Mouse (Mus musculus): ENCODE results near the gene Tubb4a. TPM values are rescaled to one million over a fixed set of nuclear protein-coding genes. Genes with fewer than 3 reads are reported as not detected.
"Not testable (repeated sequence)": the region's sequence is repeated elsewhere in the genome, so short reads cannot be mapped to it uniquely, and the experiment has no call there.

The Tubb4a gene
- total RNA-seq (2017), result 0.30 TPM in 1 of 2 replicates, not detected in the other

DNA sequence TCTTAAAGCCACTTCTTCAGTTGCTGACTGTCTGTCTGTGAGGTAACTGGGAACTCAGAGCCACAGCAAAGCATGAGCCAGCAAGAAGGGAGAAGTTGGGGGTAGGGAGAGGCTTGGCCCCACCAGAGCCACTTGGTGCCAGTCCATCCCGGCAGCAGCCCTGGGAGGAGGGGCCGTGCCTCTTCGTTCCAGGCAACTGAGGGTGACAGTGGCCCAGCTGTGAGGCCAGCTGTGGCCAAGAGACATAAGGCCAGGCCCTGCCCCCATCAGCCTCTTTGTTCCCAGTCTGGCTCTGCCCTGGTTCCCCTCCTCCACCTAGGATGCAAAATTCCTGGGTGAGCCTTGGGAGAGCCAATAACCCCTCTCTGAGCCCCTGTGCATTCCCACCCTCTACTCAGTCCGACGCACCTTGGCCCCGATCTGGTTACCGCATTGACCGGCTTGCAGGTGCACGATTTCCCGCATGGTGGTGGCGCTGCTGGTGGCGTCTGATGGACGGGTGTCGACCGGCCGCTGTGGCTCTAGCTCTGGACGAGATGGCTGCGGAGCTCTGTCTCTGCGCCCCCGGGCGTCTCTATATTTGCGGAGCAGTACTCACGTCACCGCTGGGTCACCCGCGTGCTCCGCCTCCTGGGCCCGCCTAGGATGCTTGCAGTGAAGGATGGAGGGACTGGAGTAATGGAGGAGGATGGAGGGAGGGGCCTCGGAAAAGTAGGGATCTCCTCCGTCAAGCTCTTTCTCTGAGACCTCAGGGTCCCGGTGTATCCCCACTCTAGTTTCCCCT lies at the start of gene Tubb4a:
Gene Tubb4a, minus strand, starts transcription at position 734 of the 784 bp plus-strand sequence.
- peak; percentile 38 to 44; a peak in 3 of 4 replicates for ATAC-seq (replicated peaks in 1 of 2; ENCODE audit: insufficient read depth in 1 of 2, low FRiP score in 2 of 2, low TSS enrichment in 1 of 2, low read depth in 1 of 2, poor library complexity in 2 of 2, severe bottlenecking in 2 of 2)

DNA sequence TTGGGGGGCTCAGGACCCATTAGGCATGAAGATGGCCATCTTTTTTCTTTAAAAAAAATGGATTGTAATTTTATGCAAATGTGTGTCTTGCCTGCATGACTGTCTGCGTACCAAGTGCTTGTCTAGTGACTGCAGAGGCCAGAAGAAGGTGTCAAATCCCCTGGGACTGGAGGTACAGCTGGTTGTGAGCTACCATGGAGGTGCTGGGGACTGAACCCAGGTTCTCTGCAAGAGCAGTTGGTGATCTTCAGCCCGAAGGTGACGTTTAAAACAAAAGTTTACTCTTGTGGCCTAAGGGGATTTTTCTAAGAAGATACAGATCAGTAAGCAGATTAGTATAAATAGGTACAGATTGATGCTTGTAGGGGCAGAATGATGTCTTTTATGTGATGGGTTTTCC lies 48.1 kb upstream of the Tubb4a start:
- no peak for ATAC-seq (replicated peaks in 1 of 2; ENCODE audit: insufficient read depth in 1 of 2, low FRiP score in 2 of 2, low TSS enrichment in 1 of 2, low read depth in 1 of 2, poor library complexity in 2 of 2, severe bottlenecking in 2 of 2)

DNA sequence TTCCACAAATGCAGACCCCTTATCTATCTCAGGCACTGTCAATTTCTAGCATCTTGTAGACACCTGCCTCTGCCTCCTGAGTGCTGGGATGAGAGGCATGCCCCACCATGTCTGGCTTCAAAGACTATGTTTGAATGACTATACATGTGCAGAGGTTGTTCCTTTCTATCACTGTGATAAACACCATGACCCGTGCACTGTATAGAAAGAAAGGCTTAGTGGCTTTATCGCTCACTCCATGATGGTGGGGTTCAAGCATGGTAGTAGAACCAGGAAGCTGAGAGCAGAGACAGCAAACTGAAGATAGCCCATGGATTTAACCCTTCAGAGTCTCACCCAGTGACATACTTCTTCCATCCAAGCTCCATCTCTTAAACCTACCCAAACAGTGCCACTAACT lies 47.1 kb upstream of the Tubb4a start:
- ATAC-seq (replicated peaks in 1 of 2; ENCODE audit: insufficient read depth in 1 of 2, low FRiP score in 2 of 2, low TSS enrichment in 1 of 2, low read depth in 1 of 2, poor library complexity in 2 of 2, severe bottlenecking in 2 of 2), result no peak

DNA sequence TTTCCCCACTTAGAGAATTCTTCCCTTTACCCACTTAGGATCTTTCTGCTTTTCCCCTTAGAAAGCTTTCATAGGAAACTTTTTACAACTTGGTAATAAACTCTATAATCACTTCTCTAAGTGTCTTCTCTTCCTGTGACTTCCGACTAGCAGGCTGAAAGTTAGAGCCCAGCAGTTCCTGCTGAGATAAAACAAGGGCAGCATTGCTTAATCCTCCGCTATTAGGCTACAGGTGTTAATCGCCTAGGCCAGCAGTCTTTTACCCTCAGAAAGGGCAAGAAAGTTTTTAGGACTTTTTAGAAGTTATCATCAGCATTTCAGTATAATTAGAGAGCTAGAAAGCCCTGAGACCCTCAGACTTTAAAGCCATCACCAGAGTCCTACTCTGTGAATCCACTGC lies 46.4 kb upstream of the Tubb4a start:
- ATAC-seq (replicated peaks in 1 of 2; ENCODE audit: insufficient read depth in 1 of 2, low FRiP score in 2 of 2, low TSS enrichment in 1 of 2, low read depth in 1 of 2, poor library complexity in 2 of 2, severe bottlenecking in 2 of 2), result not testable (repeated sequence)

DNA sequence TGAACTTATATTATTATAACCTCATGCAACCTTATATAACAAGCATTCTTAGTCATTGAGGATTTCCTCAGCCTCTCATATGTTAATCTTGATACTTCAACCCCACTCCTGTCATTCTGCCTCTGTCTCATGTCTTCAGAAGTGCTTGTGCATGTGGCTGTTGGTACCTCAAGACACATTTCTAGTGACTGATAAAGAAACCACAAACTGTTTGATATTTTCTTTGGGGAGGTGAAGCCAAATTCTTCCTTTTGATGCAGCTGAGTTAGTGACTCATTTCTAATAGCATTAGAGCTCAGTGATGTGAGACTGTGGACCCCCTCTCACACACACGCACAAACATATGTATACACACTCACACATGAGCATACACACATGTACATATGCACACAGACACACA lies 44.2 kb upstream of the Tubb4a start:
- ATAC-seq (replicated peaks in 1 of 2; ENCODE audit: insufficient read depth in 1 of 2, low FRiP score in 2 of 2, low TSS enrichment in 1 of 2, low read depth in 1 of 2, poor library complexity in 2 of 2, severe bottlenecking in 2 of 2), result no peak

DNA sequence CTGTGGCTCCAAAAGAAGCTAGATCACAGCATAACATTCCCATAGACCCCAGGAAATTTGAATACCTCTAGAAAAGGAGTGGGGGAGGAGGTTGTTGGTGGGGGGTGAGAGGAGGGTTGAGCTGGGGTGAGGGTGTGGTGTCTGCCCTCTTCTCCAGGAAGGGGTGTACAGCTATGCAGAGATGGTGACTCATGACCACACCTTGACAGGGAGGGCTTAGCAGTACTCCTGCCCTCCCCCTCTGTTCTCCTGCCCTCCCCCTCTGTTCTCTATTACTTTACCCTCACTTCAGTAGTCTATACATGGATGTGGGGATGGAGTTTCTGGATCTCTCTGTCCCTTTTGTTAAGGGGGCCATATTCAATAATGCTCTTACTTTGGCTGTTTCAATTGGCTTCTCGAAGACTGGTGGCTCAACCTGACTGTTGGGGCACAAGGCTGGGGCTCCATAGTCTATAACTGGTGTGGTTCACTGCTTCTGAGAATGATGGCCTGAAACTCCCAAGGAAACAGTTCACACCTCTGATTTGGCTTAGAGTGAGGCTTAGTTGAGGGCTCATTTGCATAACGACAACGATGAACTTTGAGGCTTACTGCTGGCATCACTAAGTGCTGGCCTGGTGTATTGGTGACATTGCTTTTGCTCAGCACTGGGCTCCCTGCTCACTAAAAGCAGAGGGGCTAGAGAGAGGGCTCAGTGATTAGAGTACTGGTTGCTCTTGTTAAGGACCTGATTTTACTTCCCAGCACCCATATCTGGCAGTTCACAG lies 38.5 kb upstream of the Tubb4a start:
- no peak for ATAC-seq (replicated peaks in 1 of 2; ENCODE audit: insufficient read depth in 1 of 2, low FRiP score in 2 of 2, low TSS enrichment in 1 of 2, low read depth in 1 of 2, poor library complexity in 2 of 2, severe bottlenecking in 2 of 2)

DNA sequence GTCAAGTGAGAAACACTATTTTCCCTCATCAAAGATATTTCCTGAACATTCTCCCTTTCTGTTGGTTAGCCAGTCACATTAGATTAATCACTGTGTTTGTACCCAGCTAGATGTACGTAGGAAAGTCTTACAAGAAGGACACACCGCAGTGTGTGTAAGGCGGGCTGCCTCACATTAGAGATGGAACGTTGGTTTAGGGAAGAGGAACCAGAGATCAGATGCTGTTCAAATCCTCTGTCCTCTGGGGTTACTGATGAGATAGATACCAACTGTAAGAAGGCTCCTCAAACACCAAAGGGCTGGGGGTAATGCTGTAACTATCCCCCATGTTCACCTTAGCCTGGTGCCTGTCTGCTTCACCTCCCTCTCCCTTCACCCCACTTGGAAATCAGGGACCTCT lies 37.2 kb upstream of the Tubb4a start:
- no peak for ATAC-seq (replicated peaks in 1 of 2; ENCODE audit: insufficient read depth in 1 of 2, low FRiP score in 2 of 2, low TSS enrichment in 1 of 2, low read depth in 1 of 2, poor library complexity in 2 of 2, severe bottlenecking in 2 of 2)

DNA sequence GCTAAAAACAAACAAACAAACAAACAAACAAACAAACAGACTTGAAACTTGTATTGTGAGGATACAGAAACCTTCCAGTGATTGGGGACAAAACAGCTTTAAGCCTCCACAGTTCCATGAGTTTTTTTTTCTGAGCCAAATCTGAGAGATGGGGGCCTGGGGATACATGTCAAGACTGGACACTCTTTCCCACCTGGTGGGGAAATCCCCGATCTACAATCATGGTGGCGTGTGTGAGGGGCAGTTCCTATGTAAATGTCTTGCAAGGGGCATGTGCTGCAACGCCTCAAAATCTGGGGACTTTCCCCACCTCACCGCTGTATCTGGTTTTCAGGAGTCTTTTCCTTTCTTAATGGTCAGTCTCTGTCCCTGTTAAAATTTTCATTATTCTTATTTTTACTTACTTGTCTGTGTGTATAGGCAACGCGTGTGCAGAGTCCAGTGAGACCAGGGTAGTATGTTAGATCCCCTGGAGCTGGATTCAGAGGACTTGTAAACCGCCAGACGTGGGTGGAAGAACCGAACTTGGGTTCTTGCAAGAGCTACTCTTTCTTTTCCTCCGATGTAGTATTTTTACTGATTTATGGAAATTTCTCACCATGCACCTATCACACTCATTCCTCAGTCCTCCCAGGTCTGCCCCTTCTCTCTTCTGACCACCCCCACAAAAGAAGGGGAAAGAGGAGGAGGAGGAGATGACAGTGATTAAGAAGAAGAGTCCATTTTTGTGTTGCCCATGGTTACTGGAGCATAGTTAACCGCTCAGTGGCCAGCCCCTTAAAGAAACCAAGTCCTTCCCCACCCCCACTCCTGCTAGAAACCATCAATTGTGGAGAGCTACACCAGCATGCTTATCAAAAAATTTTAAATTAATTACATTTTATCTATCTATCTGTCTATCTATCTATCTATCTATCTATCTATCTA lies 35.9 kb upstream of the Tubb4a start:
- ATAC-seq (replicated peaks in 1 of 2; ENCODE audit: insufficient read depth in 1 of 2, low FRiP score in 2 of 2, low TSS enrichment in 1 of 2, low read depth in 1 of 2, poor library complexity in 2 of 2, severe bottlenecking in 2 of 2), result no peak

DNA sequence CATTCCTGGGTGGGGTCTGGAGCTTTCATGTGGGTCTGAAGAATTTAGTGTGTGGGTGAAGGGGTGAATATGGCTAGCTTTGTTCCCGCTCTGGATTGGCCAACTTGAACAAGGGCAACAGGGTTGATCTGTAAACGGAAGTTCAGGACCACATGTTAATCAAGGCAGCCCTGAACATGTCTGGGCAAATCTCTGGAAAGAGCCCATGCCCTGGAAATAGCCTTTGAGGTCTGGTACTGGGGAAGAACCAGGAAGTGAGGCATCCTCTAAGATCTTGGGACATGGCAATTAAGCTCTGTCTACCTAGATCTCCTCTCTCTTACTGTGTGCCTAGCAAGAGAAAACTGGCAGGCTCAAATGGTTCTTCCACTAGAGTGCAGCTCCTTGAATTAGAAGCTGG lies 34.3 kb upstream of the Tubb4a start:
- ATAC-seq (replicated peaks in 1 of 2; ENCODE audit: insufficient read depth in 1 of 2, low FRiP score in 2 of 2, low TSS enrichment in 1 of 2, low read depth in 1 of 2, poor library complexity in 2 of 2, severe bottlenecking in 2 of 2), result no peak

DNA sequence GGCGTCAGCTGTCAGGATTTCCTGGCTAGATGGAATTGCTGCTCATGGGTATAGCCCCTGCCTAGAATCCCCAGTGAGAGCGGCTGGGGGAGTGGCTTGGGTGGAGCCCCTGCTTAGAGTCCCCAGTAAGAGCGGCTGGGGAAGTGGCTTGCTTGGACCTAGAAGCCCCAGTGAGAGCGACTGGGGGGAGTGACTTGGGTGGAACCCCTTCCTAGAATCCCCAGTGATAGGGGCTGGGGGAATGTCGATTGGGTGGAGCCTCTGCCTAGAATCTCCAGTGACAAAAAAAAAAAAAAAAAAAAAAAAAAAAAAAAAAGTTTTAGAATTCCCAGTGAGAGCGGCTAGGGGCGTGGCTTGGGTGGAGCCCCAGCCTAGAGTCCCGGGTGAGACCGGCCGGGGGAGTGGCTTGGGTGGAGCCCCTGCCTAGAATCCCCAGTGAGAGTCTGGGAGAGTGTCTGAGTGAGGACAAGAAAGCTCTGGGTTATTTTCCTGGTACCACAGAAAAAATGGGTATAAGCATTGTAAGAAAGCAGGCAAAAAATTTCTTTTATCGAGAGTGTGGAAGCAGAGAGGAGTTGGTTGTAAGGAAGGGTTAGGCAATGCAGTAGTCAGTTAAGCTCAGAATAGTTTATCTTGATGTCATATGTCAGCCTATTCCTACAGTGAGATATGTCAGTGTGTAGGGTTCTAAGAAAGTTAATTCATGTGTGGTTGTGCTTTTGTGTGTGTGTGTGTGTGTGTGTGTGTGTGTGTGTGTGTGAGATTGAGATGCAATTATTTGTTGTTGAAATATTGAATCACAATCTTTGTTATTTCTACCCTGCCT lies 31.2 kb upstream of the Tubb4a start:
- peak in 1 of 2 experiments; percentile 17; a peak in 1 of 4 replicates for ATAC-seq (replicated peaks in 1 of 2; ENCODE audit: insufficient read depth in 1 of 2, low FRiP score in 2 of 2, low TSS enrichment in 1 of 2, low read depth in 1 of 2, poor library complexity in 2 of 2, severe bottlenecking in 2 of 2)

DNA sequence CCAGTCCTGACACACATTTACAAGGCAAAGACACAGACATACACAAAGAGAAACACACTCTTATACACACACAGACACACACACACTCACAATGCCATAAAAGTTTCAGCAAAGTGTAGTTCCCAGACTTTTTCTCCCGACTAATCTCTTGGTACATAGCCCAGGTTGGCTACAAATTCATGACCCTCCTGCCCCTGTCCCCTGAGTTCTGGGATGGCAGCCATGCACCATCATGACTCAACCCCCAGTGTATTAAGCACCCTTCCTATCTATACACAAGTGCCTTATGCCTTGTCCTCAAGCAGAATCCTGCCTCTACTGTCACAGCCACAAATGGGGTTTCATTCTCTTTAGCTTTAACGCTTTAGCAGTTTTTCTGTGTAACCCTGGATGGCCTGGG lies 29.2 kb upstream of the Tubb4a start:
- no peak for ATAC-seq (replicated peaks in 1 of 2; ENCODE audit: insufficient read depth in 1 of 2, low FRiP score in 2 of 2, low TSS enrichment in 1 of 2, low read depth in 1 of 2, poor library complexity in 2 of 2, severe bottlenecking in 2 of 2)

DNA sequence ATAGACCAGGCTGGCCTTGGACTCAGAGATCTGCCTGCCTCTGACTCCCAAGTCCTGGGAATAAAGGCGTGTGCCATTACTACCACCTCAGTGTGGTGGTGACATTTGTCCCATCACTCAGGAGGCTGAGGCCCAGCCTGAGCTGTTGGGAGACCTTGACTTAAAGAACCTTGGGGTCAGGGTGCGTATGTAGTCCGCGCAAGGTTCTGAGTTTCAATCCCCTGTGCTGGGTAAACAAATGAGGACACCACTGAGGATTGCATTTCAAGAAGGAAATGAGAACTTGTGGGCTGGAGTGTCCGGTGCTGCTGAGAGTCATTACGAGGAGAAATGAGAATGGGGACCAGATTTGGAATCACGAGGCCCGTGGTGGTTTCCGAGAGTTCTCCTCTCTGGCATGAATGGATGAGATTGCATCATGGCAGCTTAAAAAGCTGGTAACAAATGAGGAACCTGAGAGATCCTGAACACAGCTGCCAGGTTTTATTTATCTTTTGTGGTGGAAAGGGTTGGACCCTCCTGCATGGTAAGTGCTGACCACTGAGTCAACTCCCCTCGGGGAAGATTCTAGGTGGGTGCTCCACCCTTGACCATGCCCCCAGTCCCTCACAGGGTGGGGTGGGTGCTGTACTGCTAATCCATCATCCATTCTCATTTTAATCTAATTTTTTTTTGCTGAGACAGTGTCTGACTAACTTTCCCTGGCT lies 25.3 kb upstream of the Tubb4a start:
- peak; percentile 42 to 60; a peak in 3 of 4 replicates for ATAC-seq (replicated peaks in 1 of 2; ENCODE audit: insufficient read depth in 1 of 2, low FRiP score in 2 of 2, low TSS enrichment in 1 of 2, low read depth in 1 of 2, poor library complexity in 2 of 2, severe bottlenecking in 2 of 2)

DNA sequence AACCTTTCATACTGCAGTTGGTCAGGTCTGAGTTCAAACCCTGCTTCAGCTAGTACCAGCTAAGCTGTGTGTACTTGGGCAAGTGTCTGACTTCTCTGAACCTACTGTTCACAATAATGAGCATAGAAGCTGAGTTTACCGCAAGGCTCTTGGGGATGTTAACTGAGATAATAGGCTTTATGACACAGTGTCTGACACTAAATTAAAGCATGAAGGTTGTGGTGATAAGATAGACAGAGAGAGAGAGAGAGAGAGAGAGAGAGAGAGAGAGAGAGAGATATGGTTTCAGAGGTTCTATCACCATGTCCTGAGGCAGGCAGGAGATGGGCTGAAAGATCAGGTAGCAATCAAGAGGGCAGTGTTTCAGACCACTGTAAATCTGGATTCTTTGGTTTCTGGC lies 22.4 kb upstream of the Tubb4a start:
- no peak for ATAC-seq (replicated peaks in 1 of 2; ENCODE audit: insufficient read depth in 1 of 2, low FRiP score in 2 of 2, low TSS enrichment in 1 of 2, low read depth in 1 of 2, poor library complexity in 2 of 2, severe bottlenecking in 2 of 2)

DNA sequence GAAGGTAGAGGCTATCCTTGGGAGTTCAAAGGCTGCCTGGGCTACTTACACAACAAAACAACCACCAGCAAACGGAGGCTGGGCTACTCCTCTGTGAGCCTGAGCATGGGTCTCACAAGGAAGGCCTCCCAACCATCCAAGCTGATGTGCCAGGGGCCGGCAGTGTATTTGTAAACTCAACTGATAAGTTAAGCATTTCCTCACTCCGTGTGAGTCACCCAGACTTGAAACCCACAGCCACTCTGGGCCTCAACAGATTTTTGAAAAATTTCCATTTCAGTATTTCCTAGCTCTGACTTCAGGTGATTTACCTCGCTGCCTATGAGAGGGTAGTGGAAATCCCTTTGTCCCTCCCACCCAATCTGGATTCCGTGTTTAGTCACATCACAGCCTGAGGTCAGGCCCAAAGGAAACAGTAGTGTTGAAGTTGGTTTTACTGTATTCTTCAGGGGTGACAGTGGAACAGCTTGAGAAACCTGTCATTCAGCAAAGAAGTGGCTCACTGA lies 21.1 kb upstream of the Tubb4a start:
- ATAC-seq (replicated peaks in 1 of 2; ENCODE audit: insufficient read depth in 1 of 2, low FRiP score in 2 of 2, low TSS enrichment in 1 of 2, low read depth in 1 of 2, poor library complexity in 2 of 2, severe bottlenecking in 2 of 2), result no peak

DNA sequence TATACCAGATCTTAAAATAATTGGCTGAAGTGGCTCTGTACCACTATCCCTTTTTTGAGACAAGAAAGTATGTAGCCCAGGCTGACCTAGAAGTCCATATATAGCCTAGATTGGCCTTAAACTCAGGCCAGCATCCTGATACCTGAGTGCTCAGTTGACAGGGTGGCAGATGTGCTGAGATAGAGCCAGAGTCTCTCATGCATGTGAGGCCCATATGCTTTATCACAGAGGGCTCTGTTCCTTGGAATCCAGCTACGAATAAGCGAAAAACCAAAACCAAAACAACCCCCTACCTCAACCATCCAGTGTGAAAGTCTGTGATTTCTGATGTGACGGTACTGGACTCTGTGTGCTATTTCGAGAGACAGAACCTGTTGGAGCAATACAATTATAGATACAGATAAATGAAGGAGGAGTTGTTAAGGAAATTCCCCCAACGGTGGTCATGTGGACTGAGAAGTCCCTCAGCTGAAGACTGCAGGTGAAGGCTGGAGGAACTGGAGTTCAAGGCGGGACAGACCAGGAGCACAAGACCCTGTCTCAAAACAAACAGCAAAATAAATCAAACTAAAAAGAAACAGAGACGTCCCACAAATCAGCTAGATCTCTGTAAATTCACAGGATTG lies 20.6 kb upstream of the Tubb4a start:
- no peak for ATAC-seq (replicated peaks in 1 of 2; ENCODE audit: insufficient read depth in 1 of 2, low FRiP score in 2 of 2, low TSS enrichment in 1 of 2, low read depth in 1 of 2, poor library complexity in 2 of 2, severe bottlenecking in 2 of 2)

DNA sequence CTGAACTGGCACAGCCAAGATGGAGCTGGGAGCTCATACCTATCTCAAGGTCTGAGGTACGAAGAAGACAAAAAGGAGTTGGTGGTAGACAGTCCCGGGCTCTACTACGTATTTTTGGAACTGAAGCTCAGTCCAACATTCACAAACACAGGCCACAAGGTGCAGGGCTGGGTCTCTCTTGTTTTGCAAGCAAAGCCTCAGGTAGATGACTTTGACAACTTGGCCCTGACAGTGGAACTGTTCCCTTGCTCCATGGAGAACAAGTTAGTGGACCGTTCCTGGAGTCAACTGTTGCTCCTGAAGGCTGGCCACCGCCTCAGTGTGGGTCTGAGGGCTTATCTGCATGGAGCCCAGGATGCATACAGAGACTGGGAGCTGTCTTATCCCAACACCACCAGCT lies 19.5 kb upstream of the Tubb4a start:
- ATAC-seq (replicated peaks in 1 of 2; ENCODE audit: insufficient read depth in 1 of 2, low FRiP score in 2 of 2, low TSS enrichment in 1 of 2, low read depth in 1 of 2, poor library complexity in 2 of 2, severe bottlenecking in 2 of 2), result no peak

All from hematopoietic stem cell, adult 5-6 weeks (primary cell).